Mouse (Mus musculus) lung, postnatal 0 days (tissue): Measurements from ENCODE around the gene Sbno2.
A peak's percentile ranks its signal among the peaks of the same experiment; 100 is the strongest.

Experiments used
- CTCF ChIP-seq: IDR thresholded peaks from 2 replicates; pipeline ENCODE4 v1.5.1; 2016; ENCODE audit warnings: antibody characterized with exemption, mild to moderate bottlenecking
- EP300 ChIP-seq: IDR thresholded peaks from 2 replicates; pipeline ENCODE4 v1.6.1; 2016; ENCODE audit warnings: antibody characterized with exemption, mild to moderate bottlenecking, control low read depth

DNA sequence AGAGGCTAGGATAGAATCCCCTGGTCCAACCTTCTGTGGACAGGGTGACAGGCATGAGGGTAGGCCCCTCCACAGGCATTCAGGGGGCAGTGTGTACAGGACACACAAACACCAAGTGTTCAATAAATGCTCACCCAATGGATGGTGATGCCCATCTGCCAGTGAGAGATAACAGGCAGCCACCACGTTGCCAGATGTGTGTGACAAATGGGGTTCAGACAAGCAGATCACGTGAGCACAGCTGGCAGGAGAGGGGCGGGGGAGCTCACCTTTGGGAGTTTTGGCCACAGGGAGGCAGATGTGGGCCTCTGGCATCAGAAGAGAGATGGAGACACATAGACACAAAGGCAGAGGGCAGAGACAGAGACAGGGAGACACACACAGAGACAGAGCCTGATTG lies 24.3 kb downstream of the Sbno2 start:
- TF ChIP-seq EP300 (no peak), CTCF (0 out of 2 replicates have a peak, but pooled peaks have one; percentile 14)
